Mouse (Mus musculus): ENCODE results near the gene Slpi.
"Not testable (repeated sequence)": the region's sequence is repeated elsewhere in the genome, so short reads cannot be mapped to it uniquely, and the experiment has no call there.

Gene Slpi

DNA sequence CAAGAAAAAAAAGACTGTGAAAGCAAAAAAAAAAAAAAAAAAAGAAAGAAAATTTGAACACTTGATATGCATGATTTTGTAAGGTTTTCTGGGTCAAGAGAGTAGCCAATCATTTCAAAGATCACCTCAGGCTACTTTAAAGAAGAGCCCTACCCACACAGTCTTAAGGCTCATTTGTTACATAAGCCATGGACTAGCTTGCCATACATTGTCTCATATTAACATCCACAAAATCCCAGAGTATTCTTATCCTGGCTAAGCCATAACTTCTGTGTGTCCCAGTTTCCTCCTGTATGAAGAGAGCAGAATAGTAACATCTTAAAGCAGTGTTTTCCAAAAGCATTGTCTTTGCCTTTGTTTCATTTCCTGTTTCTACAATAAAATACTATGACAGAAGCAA lies 73.4 kb downstream of the Slpi start:
- intact Hi-C loops (cut with DNase I) = not testable (repeated sequence)

GRCm38 (mm10) chr2:164312599-164312998 lies 76.3 kb downstream of the Slpi start:
- intact Hi-C loops (cut with DNase I) = no loop called here

Small RNA genes within 50 kb of the gene (microRNA-seq; reads per million reads assigned to microRNA genes)
- 0 reads per million in 2 experiments for gene Mir7678

All from adrenal gland (tissue).